Mouse (Mus musculus) heart, adult 2 months (tissue): ENCODE data around the gene Slc7a11. TPM values are rescaled to one million over a fixed set of nuclear protein-coding genes. Genes with fewer than 3 reads are reported as not detected.

Source experiments
- DNase-seq, 2 experiments: peaks; one replicate each; pipeline ENCODE4 v3.0.0; 2021
- H3K27ac ChIP-seq: fragments of 200-600 bp; 2 replicates; pipeline ENCODE4 v1.8.1; 2022
- H3K27me3 ChIP-seq: fragments of 200-500 bp; 2 replicates; pipeline ENCODE4 v1.6.1; 2012; ENCODE audit warnings: mild to moderate bottlenecking, low read length, inconsistent platforms, mixed read lengths; ENCODE audit not compliant: control insufficient read depth, insufficient read depth
- H3K36me3 ChIP-seq: fragments of 200-500 bp; 2 replicates; pipeline ENCODE4 v1.6.1; 2012; ENCODE audit warnings: low read length, inconsistent platforms; ENCODE audit not compliant: control insufficient read depth, insufficient read depth
- H3K4me1 ChIP-seq: fragments of 200-500 bp; 2 replicates; pipeline ENCODE4 v1.6.1; 2011; ENCODE audit warnings: low read length; ENCODE audit not compliant: control insufficient read depth, insufficient read depth
- H3K4me3 ChIP-seq: fragments of 200-600 bp; 2 replicates; pipeline ENCODE4 v1.8.1; 2022
- H3K79me2 ChIP-seq: fragments of 200-500 bp; replicated peaks from 2 replicates; pipeline ENCODE4 v1.6.1; 2012; ENCODE audit warnings: mild to moderate bottlenecking, inconsistent platforms, low read length, moderate library complexity, mixed read lengths; ENCODE audit not compliant: control insufficient read depth, insufficient read depth
- H3K9ac ChIP-seq: fragments of 200-500 bp; 2 replicates; pipeline ENCODE4 v1.6.1; 2012; ENCODE audit warnings: low read depth, mild to moderate bottlenecking, control low read depth, inconsistent platforms, low read length, mixed read lengths
- CTCF ChIP-seq: fragments of 200-600 bp; IDR thresholded peaks from 2 replicates; pipeline ENCODE4 v1.8.1; 2022; ENCODE audit warnings: antibody characterized with exemption, mild to moderate bottlenecking, moderate library complexity
- EP300 ChIP-seq: fragments of 200-500 bp; IDR thresholded peaks from 2 replicates; pipeline ENCODE4 v1.6.1; 2011; ENCODE audit warnings: low read depth, low read length, control low read depth; ENCODE audit not compliant: insufficient read depth
- POLR2A ChIP-seq: fragments of 200-500 bp; IDR thresholded peaks from 2 replicates; pipeline ENCODE4 v1.6.1; 2011; ENCODE audit warnings: mild to moderate bottlenecking, low read depth, low read length, control low read depth; ENCODE audit not compliant: insufficient read depth
- WGBS: fragments of 180-500 bp; shearing (Covaris S2); methylation state at CpG from one replicate; pipeline ENCODE4 v1.1.7; 2018; 5-methylcytosine and 5-hydroxymethylcytosine counted together
- intact Hi-C: fragments of 180-260 bp; cut with DNase I; formaldehyde crosslinking; loops from one replicate; pipeline ENCODE4 v1.15.1; 2025
- polyA plus RNA-seq: library from polyadenylated mRNA; depleted of rRNA; stranded (reverse); fragments of >200 nt; gene quantifications from 2 replicates; pipeline ENCODE4 v1.2.3, GENCODE M21; 2012
- total RNA-seq, 2 experiments: library from RNA; stranded (reverse); gene quantifications; 2 replicates each; pipeline ENCODE4 v1.2.3; 2021

The Slc7a11 gene
- total and polyA plus RNA-seq, 3 experiments, result 0.02 to 0.20 TPM; not detected in 1

- intact Hi-C loops, result no loop called here
- H3K4me3 ChIP-seq, result no peak overlapping the region
- 0 out of 2 replicates have a peak, but pooled peaks cover under 1% of the 10 kb centered on the region for H3K27me3 ChIP-seq
- H3K4me1 ChIP-seq, result no peaks in the 10 kb centered on the region
- 65% methylated on average over 1 of the region's 1 CpGs for WGBS
- H3K9ac ChIP-seq, result no peak overlapping the region
- H3K27ac ChIP-seq, result no peak overlapping the region
- TF ChIP-seq EP300, result no peak
- no peak for TF ChIP-seq CTCF
- TF ChIP-seq POLR2A, result no peak
- H3K79me2 ChIP-seq, result no peaks in the 10 kb centered on the region
- H3K36me3 ChIP-seq, result no peaks in the 10 kb centered on the region
- DNase-seq, result no peak
Observed at GRCm38 (mm10) chr3:50456023-50456422, 12.6 kb upstream of the Slc7a11 start.

GRCm38 (mm10) chr3:50445050-50445775 lies 1.8 kb upstream of the Slc7a11 start:
- Histone ChIP-seq H3K4me1 (no peaks in the 10 kb centered on the region), H3K9ac (no peak overlapping the region), H3K27me3 (no peaks in the 10 kb centered on the region), H3K79me2 (no peaks in the 10 kb centered on the region), H3K4me3 (no peak overlapping the region), H3K27ac (no peak overlapping the region), H3K36me3 (no peaks in the 10 kb centered on the region)
- DNase-seq, result no peak
- WGBS, result 39% methylated on average over 10 of the region's 10 CpGs
- intact Hi-C loops, result no loop called here
- TF ChIP-seq POLR2A (no peak), CTCF (no peak), EP300 (no peak)

GRCm38 (mm10) chr3:50443942-50444341 lies 528 bp upstream of the Slc7a11 start:
- Histone ChIP-seq H3K36me3 (no peaks in the 10 kb centered on the region), H3K9ac (no peak overlapping the region), H3K27me3 (no peaks in the 10 kb centered on the region), H3K79me2 (no peaks in the 10 kb centered on the region), H3K4me1 (no peaks in the 10 kb centered on the region), H3K4me3 (peak overlapping the region; percentile 31), H3K27ac (no peak overlapping the region)
- no peak for TF ChIP-seq EP300
- no peak for TF ChIP-seq CTCF
- TF ChIP-seq POLR2A, result no peak
- intact Hi-C loops, result no loop called here
- DNase-seq, result no peak
- WGBS, result 17% methylated on average over 9 of the region's 9 CpGs

GRCm38 (mm10) chr3:50442341-50443292 lies 797 bp downstream of the Slc7a11 start:
- intact Hi-C loops, result no loop called here
- H3K79me2 ChIP-seq, result no peaks in the 10 kb centered on the region
- H3K27me3 ChIP-seq, result no peaks in the 10 kb centered on the region
- H3K36me3 ChIP-seq, result no peaks in the 10 kb centered on the region
- H3K9ac ChIP-seq, result no peak overlapping the region
- TF ChIP-seq POLR2A, result no peak
- no peak for TF ChIP-seq EP300
- TF ChIP-seq CTCF, result no peak
- no peak overlapping the region for H3K4me3 ChIP-seq
- 85% methylated on average over 19 of the region's 19 CpGs for WGBS
- H3K4me1 ChIP-seq, result no peaks in the 10 kb centered on the region
- H3K27ac ChIP-seq, result no peak overlapping the region
- no peak for DNase-seq

GRCm38 (mm10) chr3:50441330-50441729 lies 2.1 kb downstream of the Slc7a11 start:
- TF ChIP-seq CTCF (no peak), EP300 (no peak), POLR2A (no peak)
- H3K4me1 ChIP-seq, result no peaks in the 10 kb centered on the region
- 69% methylated on average over 3 of the region's 3 CpGs for WGBS

GRCm38 (mm10) chr3:50440409-50440808 lies 3.0 kb downstream of the Slc7a11 start:
- WGBS, result 88% methylated on average over 2 of the region's 2 CpGs
- Histone ChIP-seq H3K79me2 (no peaks in the 10 kb centered on the region), H3K4me3 (no peak overlapping the region), H3K9ac (no peak overlapping the region), H3K27me3 (no peaks in the 10 kb centered on the region), H3K36me3 (no peaks in the 10 kb centered on the region), H3K27ac (no peak overlapping the region), H3K4me1 (no peaks in the 10 kb centered on the region)
- TF ChIP-seq CTCF, result no peak
- intact Hi-C loops, result no loop called here
- no peak for DNase-seq

More at GRCm38 (mm10) chr3:50441330-50441729, 2.1 kb downstream of the Slc7a11 start:
- Histone ChIP-seq H3K27ac (no peak overlapping the region), H3K27me3 (no peaks in the 10 kb centered on the region), H3K4me3 (no peak overlapping the region), H3K9ac (no peak overlapping the region), H3K79me2 (no peaks in the 10 kb centered on the region), H3K36me3 (no peaks in the 10 kb centered on the region)
- intact Hi-C loops, result no loop called here
- DNase-seq, result no peak
